Mouse (Mus musculus) cerebellum, adult 11 months (tissue): ENCODE measurements around the gene Gm48552.

Source experiments
- DNase-seq: peaks from one replicate; pipeline ENCODE4 v3.0.0; 2022

The Gm48552 gene

DNA sequence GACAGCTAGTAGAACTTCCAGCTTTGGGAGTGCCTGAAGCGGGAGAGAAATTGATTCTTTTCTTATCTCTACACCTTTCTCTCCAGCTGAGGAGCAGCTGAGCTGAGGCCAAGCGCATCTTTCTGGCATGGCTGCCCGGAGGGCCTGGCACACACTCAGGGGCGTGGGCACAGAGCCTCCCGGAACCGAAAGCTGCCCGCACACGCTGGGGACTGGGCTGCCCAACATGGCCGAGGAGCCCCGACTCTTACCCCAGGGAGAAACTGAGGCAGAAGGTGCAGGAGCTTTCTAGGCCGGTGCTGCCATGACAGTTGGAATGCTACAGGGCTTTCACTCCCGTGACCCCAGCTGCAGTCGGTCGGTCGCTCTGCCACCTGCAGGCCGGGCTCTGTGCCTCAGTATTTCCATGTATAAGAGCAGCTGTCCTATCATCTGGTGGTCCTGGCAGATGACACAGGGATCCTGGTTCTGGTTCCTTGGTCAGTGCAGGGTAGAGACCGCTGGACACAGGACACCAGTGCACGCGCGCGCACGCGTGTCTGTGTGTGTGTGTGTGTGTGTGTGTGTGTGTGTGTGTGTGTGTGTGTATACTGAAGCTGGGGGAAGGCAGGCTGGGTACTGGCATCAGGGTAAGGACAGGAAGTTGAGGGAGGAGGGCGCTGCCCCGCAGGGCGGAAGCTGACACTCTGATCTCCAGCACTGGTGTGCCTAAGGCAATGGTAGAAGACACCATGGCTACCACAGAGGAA is 44.9 kb downstream of the Gm48552 start:
- peak; percentile 62 for DNase-seq

GRCm38 (mm10) chr10:81434361-81435263 is 45.8 kb downstream of the Gm48552 start:
- DNase-seq: no peak

- DNase-seq: peak; percentile 82
Measured at GRCm38 (mm10) chr10:81435436-81435835, 46.6 kb downstream of the Gm48552 start.
